Mouse (Mus musculus) left cerebral cortex, adult 2 months (tissue): ENCODE measurements around the gene Uts2b. TPM values are rescaled to one million over a fixed set of nuclear protein-coding genes. Genes with fewer than 3 reads are reported as not detected.

Experiments
- DNase-seq, 2 experiments: peaks; one replicate each; pipeline ENCODE4 v3.0.0; 2021 to 2022; ENCODE audit warnings: low spot score in 2 of 2, mixed read lengths in 1 of 2; ENCODE audit errors: extremely low spot score in 1 of 2
- H3K27ac ChIP-seq: fragments of 200-600 bp; 2 replicates; pipeline ENCODE4 v1.8.1; 2022
- H3K4me3 ChIP-seq: fragments of 200-600 bp; 2 replicates; pipeline ENCODE4 v1.8.1; 2022
- CTCF ChIP-seq: fragments of 200-600 bp; IDR thresholded peaks from 2 replicates; pipeline ENCODE4 v1.8.1; 2022; ENCODE audit warnings: antibody characterized with exemption, mild to moderate bottlenecking, moderate library complexity
- intact Hi-C: fragments of 180-260 bp; cut with DNase I; formaldehyde crosslinking; loops from one replicate; pipeline ENCODE4 v1.15.1; 2025
- total RNA-seq, 2 experiments: library from RNA; stranded (reverse); gene quantifications; 2 replicates each; pipeline ENCODE4 v1.2.3; 2021

The Uts2b gene
- total RNA-seq, 2 experiments from 2014 or later = not detected

- peak overlapping the region; percentile 71 for H3K4me3 ChIP-seq
- H3K27ac ChIP-seq = peak overlapping the region; percentile 97
- intact Hi-C loops = no loop called here
- no peak for TF ChIP-seq CTCF
- no peak for DNase-seq
Observed at GRCm38 (mm10) chr16:27389534-27390282, 19.7 kb upstream of the Uts2b start.

GRCm38 (mm10) chr16:27388761-27389451, 18.9 kb upstream of the Uts2b start, which contains the start of gene Ccdc50:
Gene Ccdc50, plus strand, starts transcription at chr16:27388869.
- intact Hi-C loops = no loop called here

GRCm38 (mm10) chr16:27387634-27388611, 17.9 kb upstream of the Uts2b start:
- DNase-seq = no peak
- intact Hi-C loops = no loop called here
- TF ChIP-seq CTCF = no peak

More at GRCm38 (mm10) chr16:27388761-27389451, 18.9 kb upstream of the Uts2b start, which contains the start of gene Ccdc50:
- peak within 1 kb of the TSS; percentile 71 for H3K4me3 ChIP-seq
- TF ChIP-seq CTCF = no peak
- peak within 1 kb of the TSS; percentile 97 for H3K27ac ChIP-seq
- peak; percentile 77 to 82 for DNase-seq

GRCm38 (mm10) chr16:27386850-27387407, 16.9 kb upstream of the Uts2b start:
- no peak for DNase-seq

More at GRCm38 (mm10) chr16:27387634-27388611, 17.9 kb upstream of the Uts2b start:
- peak overlapping the region; percentile 71 for H3K4me3 ChIP-seq
- peak overlapping the region; percentile 97 for H3K27ac ChIP-seq

GRCm38 (mm10) chr16:27385649-27386048, 15.6 kb upstream of the Uts2b start:
- no peak for DNase-seq
- intact Hi-C loops = loop anchor here (2.0 kb wide), 1 partner anchor 245 kb away; no protein-coding TSS in a partner anchor
- Histone ChIP-seq H3K27ac (peak overlapping the region; percentile 66), H3K4me3 (no peak overlapping the region)
- TF ChIP-seq CTCF = no peak

More at GRCm38 (mm10) chr16:27386850-27387407, 16.9 kb upstream of the Uts2b start:
- Histone ChIP-seq H3K27ac (no peak overlapping the region), H3K4me3 (no peak overlapping the region)
- intact Hi-C loops = no loop called here
- TF ChIP-seq CTCF = no peak

- TF ChIP-seq CTCF = no peak
- H3K4me3 ChIP-seq = no peak overlapping the region
- peak overlapping the region; percentile 66 for H3K27ac ChIP-seq
- intact Hi-C loops = loop anchor here (2.0 kb wide), 1 partner anchor 244 kb away; no protein-coding TSS in a partner anchor
- no peak for DNase-seq
Observed at GRCm38 (mm10) chr16:27384893-27385603, 15.0 kb upstream of the Uts2b start.

DNA sequence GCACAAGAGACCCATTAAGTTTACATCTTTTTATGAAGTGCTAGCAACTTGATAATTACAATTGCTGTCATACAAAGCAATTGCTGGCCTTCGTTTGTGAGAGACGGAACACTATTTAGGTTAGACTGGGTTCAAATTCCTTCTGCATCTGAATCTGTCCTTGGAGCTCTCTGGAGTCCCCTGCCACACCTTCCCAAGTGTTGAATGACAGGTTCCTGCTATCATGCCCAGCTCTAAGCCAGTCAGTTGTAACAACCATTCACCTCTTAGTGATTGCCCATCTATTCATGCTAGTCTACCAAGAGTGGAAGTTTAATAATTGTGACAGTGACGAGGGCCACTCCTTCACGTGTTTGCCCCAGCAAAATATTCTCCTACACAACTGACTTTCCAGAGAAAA, 12.2 kb upstream of the Uts2b start:
- TF ChIP-seq CTCF = no peak
- Histone ChIP-seq H3K4me3 (no peak overlapping the region), H3K27ac (no peak overlapping the region)
- intact Hi-C loops = no loop called here
- no peak for DNase-seq

DNA sequence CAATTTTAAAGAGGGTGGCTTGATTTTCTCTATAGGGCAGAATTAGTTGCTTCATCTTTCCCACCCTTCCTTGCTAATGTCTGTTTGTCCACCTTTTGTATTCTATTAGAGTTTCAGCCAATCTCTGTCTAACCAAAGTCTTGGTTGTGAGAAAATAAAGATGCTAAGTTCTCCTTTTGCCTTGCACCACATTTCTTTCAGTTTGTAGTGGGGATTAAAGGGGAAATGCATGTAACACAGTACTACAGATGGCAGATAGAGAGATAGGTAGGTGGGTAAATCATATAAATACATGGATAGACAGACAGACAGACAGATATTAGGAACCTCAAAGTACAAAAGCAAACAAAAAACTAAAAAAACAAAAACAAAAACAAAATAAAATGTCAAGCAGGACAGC, 6.5 kb upstream of the Uts2b start:
- Histone ChIP-seq H3K4me3 (no peak overlapping the region), H3K27ac (no peak overlapping the region)
- intact Hi-C loops = no loop called here
- DNase-seq = no peak
- TF ChIP-seq CTCF = no peak

GRCm38 (mm10) chr16:27375318-27375717, 5.3 kb upstream of the Uts2b start:
- intact Hi-C loops = no loop called here
- DNase-seq = no peak
- H3K27ac ChIP-seq = no peak overlapping the region
- TF ChIP-seq CTCF = no peak
- no peak overlapping the region for H3K4me3 ChIP-seq

GRCm38 (mm10) chr16:27374139-27374538, 4.1 kb upstream of the Uts2b start:
- Histone ChIP-seq H3K4me3 (no peak overlapping the region), H3K27ac (no peak overlapping the region)
- TF ChIP-seq CTCF = no peak
- no peak for DNase-seq
- intact Hi-C loops = no loop called here

- DNase-seq = no peak
- no peak for TF ChIP-seq CTCF
- intact Hi-C loops = no loop called here
- H3K4me3 ChIP-seq = no peak overlapping the region
- no peak overlapping the region for H3K27ac ChIP-seq
Observed at GRCm38 (mm10) chr16:27370700-27371099, 661 bp upstream of the Uts2b start.
